Mouse (Mus musculus) right cerebral cortex, postnatal 36 days (tissue): ENCODE data around the gene Ltbp4.
A peak's percentile ranks its signal among the peaks of the same experiment; 100 is the strongest.

Experiments
- DNase-seq, 2 experiments: peaks; one replicate each; pipeline ENCODE4 v3.0.0; 2022; ENCODE audit warnings: low spot score in 2 of 2, mixed read lengths in 1 of 2

The Ltbp4 gene

DNA sequence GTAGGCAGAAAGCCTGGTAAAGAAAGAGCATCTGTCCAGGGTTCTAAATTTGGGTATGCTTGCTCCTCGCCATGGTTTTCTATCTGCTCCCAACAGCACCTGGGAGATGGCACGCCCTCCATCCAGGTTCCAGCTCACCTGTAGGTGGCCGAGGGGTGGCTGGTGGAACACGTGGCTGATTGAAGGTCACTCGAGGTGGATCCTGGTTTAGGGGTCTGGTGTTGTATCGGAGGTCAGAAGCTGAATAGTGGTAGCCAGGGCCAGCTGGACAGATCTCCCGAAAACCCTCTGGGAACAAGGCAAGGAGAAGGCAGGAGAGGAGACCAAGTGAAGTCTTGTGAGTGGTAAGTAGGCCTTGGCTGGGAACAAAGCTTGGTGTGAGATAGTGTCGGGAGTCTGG is 10.0 kb downstream of the Ltbp4 start:
- no peak for DNase-seq

DNA sequence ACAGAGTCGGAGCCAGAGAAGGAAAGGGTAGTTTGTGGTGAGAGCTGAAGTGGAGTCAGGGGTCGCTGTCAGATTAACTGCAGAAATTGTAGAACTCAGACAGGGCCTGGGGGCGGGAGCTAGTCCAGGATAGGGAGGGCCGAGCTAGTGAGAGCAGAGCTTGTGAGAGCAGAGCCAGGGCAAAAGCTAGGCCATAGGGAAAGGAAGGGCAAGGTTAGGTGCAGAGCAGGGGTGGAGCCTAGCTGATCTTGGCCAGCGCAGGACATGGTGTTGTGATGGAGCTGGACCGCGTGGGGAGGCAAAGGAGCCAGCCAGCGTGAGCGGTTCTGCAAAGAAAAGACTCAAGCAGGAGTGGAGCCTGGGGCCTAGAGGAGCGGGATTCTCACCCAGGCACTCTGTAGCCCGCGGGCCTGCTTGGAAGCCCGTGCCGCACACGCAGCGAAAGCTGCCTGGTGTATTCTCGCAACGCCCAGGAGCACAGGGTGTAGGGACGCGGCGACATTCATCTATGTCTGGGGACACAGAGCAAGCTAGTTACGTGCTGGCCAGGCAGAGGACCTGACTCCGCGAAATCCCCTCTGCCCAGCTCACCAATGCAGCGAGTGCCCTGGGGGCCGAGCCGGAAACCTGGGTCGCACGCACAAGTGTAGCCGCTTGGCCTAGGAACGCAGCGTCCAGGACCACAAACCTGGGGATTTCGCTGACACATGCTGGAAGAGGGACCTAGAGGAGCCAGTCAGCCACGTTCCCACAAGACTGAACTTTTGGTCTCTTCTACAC is 11.2 kb downstream of the Ltbp4 start:
- no peak for DNase-seq

DNA sequence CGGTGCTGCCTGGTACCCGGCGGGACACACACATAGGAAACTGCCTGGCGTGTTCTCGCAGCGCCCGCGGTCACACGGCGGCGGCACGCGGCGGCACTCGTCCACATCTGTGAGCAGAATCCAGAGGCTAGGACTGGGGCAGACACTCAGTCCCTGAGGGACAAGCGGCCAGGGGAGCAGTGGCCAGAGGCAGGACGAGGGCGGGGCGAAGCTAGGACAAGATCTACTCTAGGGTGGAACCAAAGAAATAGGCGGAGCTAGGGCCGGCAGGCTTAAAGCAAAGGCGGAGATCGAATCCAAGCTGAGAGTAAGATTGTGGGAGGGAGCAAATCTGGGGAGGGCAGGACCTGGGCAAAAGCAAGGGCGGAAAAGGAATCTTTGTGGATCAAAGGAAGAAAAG is 11.8 kb downstream of the Ltbp4 start:
- no peak for DNase-seq

DNA sequence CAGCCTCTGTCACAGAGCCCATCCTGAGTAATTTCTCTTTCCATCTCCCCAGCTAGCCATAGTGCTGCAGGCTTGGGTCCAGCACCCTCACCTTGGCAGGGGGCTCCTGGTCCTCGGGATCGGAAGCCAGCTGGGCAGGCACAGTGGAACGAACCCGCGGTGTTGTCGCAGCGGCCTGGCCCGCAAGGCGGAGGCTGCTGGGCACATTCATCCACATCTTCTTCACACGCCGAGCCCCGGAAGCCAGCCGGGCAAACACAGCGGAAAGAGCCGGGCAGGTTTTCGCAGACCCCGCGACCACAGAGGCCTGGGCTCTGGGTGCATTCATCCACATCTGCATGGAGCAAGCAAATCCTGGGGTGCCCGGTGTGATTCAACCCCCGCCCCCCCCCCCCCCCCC is 12.6 kb downstream of the Ltbp4 start:
- DNase-seq: no peak

DNA sequence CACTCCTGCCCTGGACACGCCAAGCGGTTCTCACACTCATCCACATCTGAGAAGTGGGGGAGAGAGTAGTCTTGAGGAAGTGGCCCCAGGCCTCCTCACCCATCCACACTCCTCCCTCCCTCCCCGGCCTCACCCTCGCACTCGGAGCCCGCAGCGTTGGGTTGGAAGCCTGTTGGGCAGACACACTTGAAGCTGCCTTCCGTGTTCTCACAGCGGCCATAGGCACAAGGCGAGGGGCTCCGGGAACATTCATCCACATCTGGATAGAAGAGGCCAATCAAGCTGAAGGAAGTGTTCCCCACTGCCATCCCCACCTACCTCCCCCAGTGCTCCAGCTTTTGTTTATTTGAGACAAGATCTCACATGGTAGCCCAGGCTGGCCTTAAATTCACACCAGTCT is 13.3 kb downstream of the Ltbp4 start:
- no peak for DNase-seq

DNA sequence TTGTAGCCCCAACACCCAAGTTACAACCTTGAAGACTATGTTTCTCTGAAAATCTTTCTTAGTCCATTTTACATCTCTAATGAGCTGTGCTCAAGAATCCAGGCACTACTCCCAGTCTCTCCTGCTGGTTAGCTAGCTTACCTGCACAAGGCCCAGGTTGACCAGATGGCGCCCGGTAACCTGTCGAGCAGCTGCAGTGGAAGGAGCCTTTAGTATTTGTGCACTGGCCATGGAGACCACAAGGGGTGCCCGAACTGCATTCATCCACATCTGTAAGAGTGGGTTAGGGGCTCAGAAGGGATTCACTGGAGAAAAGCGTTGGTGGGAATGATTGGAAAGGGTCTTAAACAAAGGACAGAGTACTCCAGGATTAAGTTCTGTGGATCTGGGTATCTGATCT is 14.5 kb downstream of the Ltbp4 start:
- DNase-seq: no peak

DNA sequence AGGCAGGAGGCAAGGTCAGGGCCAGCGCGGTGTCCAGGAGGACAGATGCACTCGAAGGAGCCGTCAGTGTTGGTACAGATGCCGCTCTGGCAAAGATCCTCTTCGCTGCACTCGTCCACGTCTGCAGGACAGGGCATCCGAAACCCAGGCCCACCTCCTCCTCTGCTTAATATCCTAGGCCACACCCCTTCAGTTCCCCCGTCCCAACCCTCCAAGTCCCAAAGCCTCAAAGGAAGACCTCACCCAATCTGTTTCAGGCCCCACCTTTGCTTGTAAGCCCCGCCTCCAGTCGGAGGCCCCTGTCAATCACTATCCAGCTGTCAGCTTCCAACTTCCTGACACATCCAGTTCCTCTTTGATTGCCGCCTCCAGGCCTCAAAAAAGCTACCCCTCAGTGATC is 15.2 kb downstream of the Ltbp4 start:
- no peak for DNase-seq

DNA sequence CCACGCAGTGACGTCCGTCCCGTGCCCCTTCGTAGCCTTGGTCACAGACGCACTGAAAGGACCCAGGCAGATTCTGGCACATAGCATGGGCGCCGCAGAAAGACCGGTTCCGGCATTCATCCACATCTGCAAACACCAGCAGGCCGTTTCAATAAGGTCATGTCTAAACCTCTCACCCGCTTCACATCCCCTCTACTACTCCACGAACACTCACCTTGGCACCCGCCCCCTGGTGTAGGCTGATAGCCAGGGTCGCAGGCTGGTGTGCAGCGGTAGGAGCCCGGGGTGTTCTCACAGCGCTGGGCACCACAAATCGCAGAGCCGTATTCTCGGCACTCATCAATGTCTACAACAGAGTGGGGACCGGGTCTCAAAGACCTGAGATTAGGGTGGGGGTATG is 18.1 kb downstream of the Ltbp4 start:
- DNase-seq: no peak

DNA sequence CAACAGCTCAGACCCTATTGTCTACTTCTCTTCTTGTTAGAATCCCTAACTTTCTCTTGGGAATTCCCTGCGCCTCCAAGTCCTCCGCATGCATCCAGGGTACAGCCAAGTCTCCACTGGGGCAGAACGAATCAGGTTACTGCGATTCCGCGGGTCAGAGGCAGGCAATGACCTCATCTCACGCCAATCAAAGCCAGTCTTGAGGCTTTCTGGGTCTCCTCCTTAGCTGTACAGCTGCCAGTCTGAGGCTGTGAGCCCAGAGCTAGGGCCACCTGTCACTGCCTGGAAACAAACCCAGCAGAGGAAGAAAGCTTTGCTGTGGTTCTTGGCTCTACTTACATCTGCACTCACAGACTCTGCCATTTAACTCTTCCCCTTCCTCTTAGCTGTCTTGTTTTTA is 21.5 kb downstream of the Ltbp4 start:
- no peak for DNase-seq

DNA sequence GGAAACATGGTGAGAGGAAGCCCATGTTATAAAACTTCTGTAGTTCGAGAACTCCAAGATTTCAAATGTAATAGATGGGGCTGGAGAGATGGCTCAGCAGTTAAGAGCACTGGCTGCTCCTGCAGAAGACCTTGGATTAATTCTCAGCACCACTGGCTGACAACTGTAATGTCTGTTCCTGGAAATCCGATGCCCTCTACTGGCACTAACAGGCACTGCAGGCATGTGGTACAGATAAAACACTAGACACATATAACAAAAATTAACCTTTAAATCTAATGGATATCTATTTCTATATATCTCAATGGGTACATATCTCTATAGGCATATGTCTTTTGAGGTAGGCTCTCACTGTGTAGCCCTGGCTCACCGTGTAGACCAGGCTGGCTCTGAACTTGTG is 23.1 kb downstream of the Ltbp4 start:
- DNase-seq: no peak

DNA sequence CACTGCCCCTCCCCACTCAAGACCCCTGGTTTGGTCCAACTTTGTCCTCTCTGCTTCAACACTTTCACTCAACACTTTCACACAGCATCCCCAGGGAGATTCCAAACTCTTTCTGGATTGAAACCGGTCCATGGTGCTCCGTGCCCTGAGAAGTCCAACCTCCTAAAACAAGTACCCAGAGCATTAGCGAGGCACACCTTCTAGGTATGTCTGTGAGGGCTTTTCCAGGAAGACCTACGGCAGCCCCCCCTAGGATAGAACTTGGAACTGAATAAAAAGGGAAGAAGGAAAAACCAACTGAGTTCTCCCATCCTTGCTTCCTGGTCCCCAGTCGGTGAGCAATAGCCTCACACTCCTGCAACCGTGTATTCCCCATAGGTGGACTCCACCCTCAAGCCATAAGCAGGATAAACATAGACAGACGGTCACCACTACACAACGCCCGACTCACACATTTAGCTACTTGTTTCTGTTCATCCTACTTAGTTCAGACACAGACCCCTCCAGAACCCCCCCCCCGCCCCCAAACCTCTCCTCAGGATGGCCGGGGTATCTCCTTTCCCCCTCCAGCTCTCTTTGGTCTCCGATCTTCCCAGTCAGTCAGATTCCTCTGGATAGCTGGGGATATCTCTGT is 25.7 kb downstream of the Ltbp4 start:
- no peak for DNase-seq

DNA sequence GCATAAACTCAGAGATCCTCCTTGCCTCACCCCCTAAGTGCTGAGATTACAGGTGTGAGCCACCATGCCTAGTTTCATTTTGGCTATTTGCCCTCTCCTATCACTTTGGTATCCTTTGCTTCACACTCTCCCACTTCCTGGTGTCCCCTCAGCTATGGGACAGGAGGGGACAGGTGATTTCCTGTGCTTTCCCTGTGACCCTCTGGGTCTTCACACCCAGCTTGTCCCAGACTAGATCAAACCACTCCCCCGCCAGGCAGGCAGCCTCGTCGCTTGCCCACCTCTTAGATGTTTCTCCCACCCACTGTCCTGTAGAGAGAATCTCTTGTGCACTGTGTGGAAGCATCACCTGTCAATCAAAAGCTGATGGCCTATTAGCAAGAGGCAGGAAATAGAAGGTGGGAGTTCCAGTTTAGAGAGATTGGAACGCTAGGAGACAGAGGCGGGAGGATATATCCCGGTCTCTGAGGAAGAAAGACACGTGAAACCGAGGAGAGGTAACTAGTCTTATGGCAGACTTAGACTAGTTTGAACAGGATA is 26.4 kb downstream of the Ltbp4 start:
- DNase-seq: no peak

DNA sequence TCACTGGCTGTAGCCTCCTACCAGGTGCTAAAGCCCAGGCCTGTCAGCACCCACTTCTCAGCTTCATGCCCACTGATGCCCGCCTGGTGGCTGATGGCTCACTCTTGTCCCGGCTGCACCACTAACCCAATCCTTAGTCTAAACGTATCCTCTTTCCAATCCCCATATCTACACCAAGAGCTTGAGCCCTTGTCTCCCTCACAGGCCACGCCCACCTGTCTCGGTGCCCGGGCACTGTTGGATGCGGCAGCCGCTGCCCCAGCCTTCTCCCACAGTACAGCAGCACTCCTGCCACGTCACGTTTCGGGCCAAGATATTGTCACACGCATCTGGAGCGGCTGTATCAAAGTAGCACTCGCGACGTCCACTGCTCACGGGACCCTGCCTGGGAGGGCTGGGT is 27.2 kb downstream of the Ltbp4 start:
- no peak for DNase-seq

DNA sequence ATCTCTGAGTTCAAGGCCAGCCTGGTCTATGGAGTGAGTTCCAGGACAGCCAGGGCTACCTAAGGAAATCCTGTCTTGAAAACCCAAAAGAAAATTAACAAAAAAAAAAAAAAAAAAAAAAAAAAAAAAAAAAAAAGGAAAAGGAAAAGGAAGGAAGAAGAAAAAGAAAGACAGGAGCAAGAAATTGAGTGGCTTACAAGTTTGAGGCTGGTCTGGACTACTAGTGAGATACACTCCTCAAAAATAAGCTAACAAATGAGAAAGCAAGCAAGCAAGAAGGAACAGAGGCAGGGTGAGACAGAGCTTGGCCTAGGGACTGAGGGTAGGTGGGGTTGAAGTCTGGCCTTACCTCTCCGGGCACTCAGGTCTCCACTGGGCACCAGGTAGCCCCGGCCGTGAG is 27.7 kb downstream of the Ltbp4 start:
- no peak for DNase-seq

DNA sequence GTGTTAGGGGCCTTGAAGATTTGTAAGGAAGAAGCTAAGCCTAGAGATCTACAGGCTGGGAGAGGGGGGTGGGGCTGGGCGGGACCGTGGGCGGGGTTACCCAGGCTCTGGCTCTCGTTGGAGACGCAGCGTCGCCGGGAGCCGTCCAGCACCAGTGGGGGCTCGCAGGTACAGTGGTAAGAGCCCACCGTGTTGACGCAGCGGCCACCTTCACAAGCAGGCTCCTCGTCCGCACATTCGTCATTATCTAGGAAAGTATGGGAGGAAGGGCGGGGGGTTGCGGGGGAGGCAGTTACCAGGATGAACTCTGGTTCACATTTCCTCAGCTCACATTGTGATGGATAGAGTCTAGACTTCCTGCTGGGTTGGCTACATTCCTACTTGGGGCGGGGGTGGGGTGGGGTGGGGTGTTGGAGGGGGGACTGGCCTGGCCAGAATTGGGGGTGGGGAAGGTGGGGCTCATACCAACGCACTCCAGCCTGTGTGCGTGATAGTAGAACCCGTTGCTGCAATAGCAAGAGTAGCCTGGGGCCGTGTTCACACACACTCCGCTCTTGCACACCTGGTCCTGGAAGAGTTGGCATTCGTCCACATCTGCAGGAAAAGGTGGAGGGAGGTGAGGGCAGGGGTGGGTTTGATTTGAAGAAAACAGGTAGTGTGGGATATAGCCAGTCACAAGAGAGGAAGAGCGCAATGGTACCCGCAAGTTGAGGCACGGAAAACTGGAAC is 28.5 kb downstream of the Ltbp4 start:
- no peak for DNase-seq

DNA sequence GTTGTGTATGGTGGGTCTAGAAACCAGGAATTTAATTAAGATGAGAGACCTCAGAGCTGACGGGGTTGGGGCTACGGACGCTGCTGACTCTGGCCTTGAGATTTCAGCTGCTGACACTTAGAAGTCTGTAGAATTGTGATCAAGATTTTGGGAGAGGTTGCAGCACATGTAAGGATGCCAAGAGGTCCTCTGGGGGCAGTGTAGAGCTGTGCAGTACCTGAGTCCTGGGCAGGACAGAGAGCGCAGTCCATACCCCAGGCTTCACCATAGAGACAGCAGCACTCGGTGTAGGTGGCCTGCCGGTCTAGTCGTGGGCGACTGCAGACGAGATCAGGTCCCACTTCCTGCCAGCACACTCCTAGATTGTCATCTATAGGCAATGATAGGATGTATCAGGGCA is 29.9 kb downstream of the Ltbp4 start:
- no peak for DNase-seq

DNA sequence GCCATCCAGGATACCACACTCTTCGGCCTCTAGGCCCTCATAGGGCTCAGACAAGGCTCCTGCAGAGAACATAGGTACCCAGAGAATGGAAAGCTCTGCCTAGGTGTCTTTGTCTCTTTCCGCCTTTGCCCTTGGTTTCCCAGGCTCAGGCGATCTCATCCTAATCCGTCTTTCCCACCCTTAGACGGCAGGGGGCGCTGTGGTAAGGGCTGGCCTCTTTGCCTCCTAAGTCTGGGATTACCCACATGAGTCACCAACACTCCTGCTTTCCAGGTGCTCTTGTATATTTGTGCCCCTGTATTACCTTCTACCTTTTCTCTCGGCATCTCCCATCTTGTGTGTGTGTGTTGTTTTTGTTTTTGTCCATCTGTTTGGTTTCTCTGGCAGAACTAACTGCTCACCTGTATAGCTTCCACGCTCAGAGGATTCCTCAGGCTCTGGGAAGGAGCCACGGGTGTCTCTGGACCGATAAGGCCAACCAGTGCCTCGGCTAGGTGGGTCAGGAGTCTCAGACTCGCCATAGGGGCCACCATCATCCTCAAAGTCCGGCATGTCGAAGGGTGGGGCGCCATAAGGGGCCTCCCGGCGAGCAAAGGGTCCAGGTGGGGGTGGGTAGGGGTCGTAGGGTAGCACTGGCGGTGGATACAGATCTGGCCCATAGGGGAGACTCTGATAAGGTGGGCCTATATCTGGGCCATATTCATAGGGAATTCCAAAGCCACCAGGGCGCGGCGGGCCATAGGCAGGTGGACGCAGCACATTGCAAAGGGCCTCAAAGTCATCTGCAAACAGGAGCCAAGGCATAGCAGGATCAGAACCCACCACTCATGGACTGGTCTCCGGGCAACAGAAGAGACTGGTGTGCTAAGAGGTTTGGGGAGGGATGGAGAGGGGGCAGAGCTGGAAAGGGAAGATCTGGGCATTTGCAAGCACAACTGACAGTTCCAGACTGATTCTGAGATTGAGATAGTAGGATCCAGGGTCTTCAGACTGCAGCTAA is 31.0 kb downstream of the Ltbp4 start:
- DNase-seq: no peak

DNA sequence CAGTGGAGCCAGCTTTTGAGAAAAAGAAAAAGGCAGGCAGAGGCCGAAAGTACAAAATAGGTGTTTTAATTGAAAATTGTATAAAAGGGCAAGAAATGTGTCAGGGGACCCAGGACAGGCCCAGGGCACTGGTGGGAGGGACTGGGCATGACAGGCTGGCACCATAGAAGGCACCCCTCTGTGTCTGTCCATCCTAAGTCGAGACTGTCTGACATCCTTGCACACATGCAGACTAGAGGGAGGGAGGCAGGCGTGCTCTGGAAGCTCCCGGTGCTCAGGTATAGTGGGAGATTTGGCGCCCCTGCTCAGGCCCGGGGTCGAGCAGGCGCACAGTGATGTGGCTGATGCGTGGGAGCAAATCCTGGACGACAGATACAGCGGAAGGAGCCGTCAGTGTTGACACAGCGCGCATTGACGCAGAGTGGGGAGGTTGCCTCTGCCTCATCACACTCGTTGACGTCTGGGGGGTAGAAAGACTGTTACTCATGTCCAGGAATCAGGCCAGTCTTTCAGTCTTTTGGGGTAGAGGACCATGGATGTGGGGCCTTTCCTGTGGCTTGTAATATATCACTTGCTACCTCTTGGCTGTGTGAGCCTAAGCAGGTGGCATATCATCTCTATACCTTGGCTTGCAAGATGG is 32.3 kb downstream of the Ltbp4 start:
- DNase-seq: no peak

DNA sequence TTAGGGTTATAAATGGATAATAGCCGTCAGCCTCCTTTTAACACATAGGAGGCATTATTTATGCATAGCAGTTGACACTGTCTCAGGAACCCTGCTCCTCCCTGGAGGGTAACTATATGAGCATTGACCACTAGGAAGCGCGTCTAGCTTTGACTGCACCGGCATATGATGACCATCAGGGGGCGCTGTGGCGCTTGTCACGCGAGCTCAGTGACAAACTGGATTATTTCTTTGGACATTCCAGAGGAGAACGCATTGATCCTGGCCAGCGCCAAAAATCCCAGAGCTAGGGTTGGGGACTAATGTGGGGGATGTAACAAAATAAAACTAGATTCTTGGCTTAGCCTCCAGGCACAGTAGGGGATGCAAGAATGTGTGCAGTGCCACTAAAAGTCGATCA is 35.3 kb downstream of the Ltbp4 start:
- DNase-seq: peak in 1 of 2 experiments; percentile 48

DNA sequence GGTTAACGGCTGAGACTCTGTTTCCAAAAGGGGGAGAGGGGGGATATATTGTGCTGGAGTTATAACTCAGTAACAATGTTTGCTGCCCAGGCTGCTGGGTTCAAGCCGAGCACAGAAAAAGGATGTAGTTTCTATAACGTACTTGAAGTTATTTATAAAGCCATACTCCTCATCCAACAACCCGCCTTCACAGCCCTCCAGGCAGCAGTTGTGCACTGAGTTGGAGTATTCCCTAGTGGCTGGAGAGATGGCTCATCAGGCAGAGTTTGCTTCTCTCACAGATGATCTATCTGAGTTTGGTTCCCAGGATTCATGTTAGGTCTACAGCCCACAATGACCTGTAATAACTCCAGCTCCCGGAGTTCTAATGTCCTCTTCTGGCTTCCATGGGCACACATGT is 36.7 kb downstream of the Ltbp4 start:
- no peak for DNase-seq

DNA sequence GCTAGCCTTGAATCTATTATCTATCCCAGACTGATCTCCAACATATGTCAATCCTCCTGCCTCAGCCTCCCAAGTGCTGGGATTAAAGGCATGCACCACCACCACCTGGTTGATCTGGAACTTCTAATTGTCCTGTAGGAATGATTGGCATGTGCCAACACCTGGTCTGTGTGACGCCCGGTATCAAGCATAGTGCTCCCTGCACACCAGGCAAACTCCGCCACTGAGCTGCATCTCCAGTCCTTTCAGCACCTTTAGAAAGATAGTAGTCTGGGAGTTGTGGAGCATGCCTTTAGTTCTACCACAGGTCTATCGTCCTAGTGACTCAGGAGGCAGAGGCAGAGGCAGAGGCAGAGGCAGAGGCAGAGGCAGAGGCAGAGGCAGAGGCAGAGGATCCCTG is 37.1 kb downstream of the Ltbp4 start:
- no peak for DNase-seq
